Mouse (Mus musculus): ENCODE results near the gene Kcnip4.

GRCm38 (mm10) chr5:49337164-49337563 lies 187.5 kb downstream of the Kcnip4 start:
- TF ChIP-seq POLR2A (IDR thresholded peaks at IDR 0.05; ENCODE audit: low read depth, low read length) (no peak), CTCF (IDR thresholded peaks at IDR 0.05; ENCODE audit: extremely low read depth, insufficient read length, insufficient replicate concordance, low read depth, low read length) (no peak)

Data from small intestine, adult 2 months (tissue).